Mouse (Mus musculus): ENCODE measurements around the gene Whrn. TPM values are rescaled to one million over a fixed set of nuclear protein-coding genes. Genes with fewer than 3 reads are reported as not detected.
A peak's percentile ranks its signal among the peaks of the same experiment; 100 is the strongest.

The Whrn gene
- polyA plus RNA-seq, 2 experiments: 6.6 to 34.3 TPM

DNA sequence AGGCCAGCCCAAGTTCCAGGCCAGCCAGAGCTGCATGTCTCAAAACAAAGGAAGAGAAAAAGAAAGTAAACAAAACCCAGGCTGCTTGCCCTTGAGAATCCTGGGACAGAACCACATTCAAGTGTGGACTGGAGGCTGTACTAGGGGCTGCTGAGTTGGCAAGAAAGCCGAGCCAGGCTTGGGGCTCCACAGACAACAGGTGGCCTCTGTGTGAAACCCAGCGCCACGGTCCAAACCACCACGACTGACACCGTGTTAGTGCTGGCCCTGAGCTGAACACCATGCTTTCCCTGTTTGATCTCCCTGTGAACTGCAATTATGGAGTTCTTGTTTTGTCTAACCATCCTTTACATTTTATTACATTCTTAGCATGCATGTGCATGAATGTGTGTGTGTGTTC, 64.7 kb downstream of the Whrn start:
- ATAC-seq (ENCODE audit: low FRiP score, low read depth): no peak
- no peak overlapping the region for H3K4me3 ChIP-seq (replicated peaks; ENCODE audit: low read length)
- H3K9me3 ChIP-seq (ENCODE audit: control insufficient read depth, low read length): no peaks in the 10 kb centered on the region
- H3K4me2 ChIP-seq (replicated peaks; ENCODE audit: low read depth, low read length, severe bottlenecking): no peak overlapping the region
- DNase-seq (ENCODE audit: low spot score): no peak
- H3K4me1 ChIP-seq (ENCODE audit: control insufficient read depth, insufficient read depth, low read length): peaks cover 11% of the 10 kb centered on the region
- 62% methylated on average over 5 of the region's 5 CpGs for whole genome bisulfite sequencing
- no peak overlapping the region for H3K9ac ChIP-seq (ENCODE audit: low read depth, low read length, severe bottlenecking)
- 0 out of 2 replicates have a peak, but pooled peaks cover 7% of the 10 kb centered on the region for H3K36me3 ChIP-seq (ENCODE audit: control insufficient read depth, insufficient read depth, low read length)
- no peak for TF ChIP-seq POLR2A (IDR thresholded peaks at IDR 0.05; ENCODE audit: borderline replicate concordance, extremely low read depth, insufficient read depth, insufficient read length)
- H3K27me3 ChIP-seq (ENCODE audit: control insufficient read depth, insufficient read depth, low read length): no peaks in the 10 kb centered on the region
- no peak overlapping the region for H3K27ac ChIP-seq (replicated peaks; ENCODE audit: low read depth, low read length)

DNA sequence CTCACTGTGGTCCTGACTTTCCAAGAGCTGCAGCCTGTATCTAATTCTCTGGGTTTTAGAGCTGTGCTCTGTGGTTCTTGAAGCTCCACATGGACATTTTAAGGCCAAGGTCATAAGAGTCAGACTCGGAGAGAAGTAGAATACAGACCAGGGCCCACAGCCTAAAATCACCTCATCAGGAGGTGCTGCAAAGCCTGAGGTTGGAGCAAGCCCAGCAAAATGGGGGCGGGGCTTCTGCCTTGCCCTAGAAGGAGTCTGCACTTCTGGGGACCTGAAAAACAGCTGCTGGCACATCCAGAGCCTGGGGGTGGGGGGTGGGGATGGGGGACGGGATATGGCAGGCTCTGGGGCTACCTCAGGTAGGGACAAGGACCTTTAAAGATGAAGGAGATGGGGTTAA, 65.4 kb downstream of the Whrn start:
- Histone ChIP-seq H3K4me2 (replicated peaks; ENCODE audit: low read depth, low read length, severe bottlenecking) (no peak overlapping the region), H3K9me3 (ENCODE audit: control insufficient read depth, low read length) (no peaks in the 10 kb centered on the region), H3K36me3 (ENCODE audit: control insufficient read depth, insufficient read depth, low read length) (0 out of 2 replicates have a peak, but pooled peaks cover 8% of the 10 kb centered on the region), H3K27ac (replicated peaks; ENCODE audit: low read depth, low read length) (no peak overlapping the region), H3K4me1 (ENCODE audit: control insufficient read depth, insufficient read depth, low read length) (peaks cover 11% of the 10 kb centered on the region), H3K9ac (ENCODE audit: low read depth, low read length, severe bottlenecking) (no peak overlapping the region), H3K27me3 (ENCODE audit: control insufficient read depth, insufficient read depth, low read length) (no peaks in the 10 kb centered on the region), H3K4me3 (replicated peaks; ENCODE audit: low read length) (no peak overlapping the region)
- DNase-seq (ENCODE audit: low spot score): no peak
- ATAC-seq (ENCODE audit: low FRiP score, low read depth): no peak
- 18% methylated on average over 3 of the region's 3 CpGs for WGBS
- TF ChIP-seq POLR2A (IDR thresholded peaks at IDR 0.05; ENCODE audit: borderline replicate concordance, extremely low read depth, insufficient read depth, insufficient read length): no peak

DNA sequence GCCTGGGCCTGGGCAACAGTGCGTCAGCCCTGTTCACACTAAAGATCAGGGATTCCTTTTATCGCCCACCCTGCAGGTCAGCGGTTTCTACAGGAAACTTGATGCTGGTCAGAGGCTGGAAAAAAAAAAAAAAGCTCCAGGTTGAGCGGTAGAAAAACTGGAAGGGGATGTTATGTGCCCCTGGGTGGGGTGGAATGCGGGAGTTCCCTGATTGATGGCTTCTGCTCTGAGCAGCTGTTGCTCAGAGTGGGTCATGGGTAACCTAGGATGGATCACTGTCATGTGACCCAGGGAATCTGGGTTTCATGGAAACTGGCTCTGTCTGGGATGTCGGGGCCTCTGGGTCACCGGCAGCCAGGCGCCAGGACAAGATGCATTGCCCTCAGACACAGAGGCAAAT, 69.5 kb downstream of the Whrn start:
- Histone ChIP-seq H3K4me1 (ENCODE audit: control insufficient read depth, insufficient read depth, low read length) (peaks cover 11% of the 10 kb centered on the region), H3K36me3 (ENCODE audit: control insufficient read depth, insufficient read depth, low read length) (0 out of 2 replicates have a peak, but pooled peaks cover 4% of the 10 kb centered on the region), H3K4me2 (replicated peaks; ENCODE audit: low read depth, low read length, severe bottlenecking) (no peak overlapping the region), H3K4me3 (replicated peaks; ENCODE audit: low read length) (no peak overlapping the region), H3K9ac (ENCODE audit: low read depth, low read length, severe bottlenecking) (no peak overlapping the region), H3K9me3 (ENCODE audit: control insufficient read depth, low read length) (no peaks in the 10 kb centered on the region), H3K27ac (replicated peaks; ENCODE audit: low read depth, low read length) (no peak overlapping the region), H3K27me3 (ENCODE audit: control insufficient read depth, insufficient read depth, low read length) (no peaks in the 10 kb centered on the region)
- 47% methylated on average over 8 of the region's 8 CpGs for WGBS
- TF ChIP-seq POLR2A (IDR thresholded peaks at IDR 0.05; ENCODE audit: borderline replicate concordance, extremely low read depth, insufficient read depth, insufficient read length): no peak
- peak; percentile 73; the same call in 1 of the 2 replicates for ATAC-seq (ENCODE audit: low FRiP score, low read depth)
- no peak for DNase-seq (ENCODE audit: low spot score)

DNA sequence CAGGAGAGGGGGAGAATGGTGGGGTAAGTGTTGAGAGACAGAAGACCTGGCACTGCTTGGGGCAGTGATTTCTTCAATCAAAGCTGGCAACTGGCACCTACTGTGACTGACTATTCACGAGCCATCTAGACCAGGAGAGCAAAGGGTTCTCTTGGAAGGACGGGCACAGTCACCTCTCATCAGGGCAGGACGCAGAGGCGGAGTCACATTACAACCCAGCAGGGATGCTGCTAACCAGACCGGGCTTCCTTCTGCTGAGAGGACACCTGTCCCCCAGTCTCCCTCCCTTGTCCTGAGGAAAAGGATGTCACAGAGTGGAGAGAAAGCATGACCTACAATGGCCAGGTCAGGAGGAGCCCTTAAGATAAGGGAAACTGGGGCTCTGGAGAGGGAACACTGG, 72.0 kb downstream of the Whrn start:
- DNase-seq (ENCODE audit: low spot score) (no peak), ATAC-seq (ENCODE audit: low FRiP score, low read depth) (no peak)
- TF ChIP-seq POLR2A (IDR thresholded peaks at IDR 0.05; ENCODE audit: borderline replicate concordance, extremely low read depth, insufficient read depth, insufficient read length): no peak
- Histone ChIP-seq H3K4me3 (replicated peaks; ENCODE audit: low read length) (no peak overlapping the region), H3K27ac (replicated peaks; ENCODE audit: low read depth, low read length) (no peak overlapping the region), H3K27me3 (ENCODE audit: control insufficient read depth, insufficient read depth, low read length) (no peaks in the 10 kb centered on the region), H3K36me3 (ENCODE audit: control insufficient read depth, insufficient read depth, low read length) (0 out of 2 replicates have a peak, but pooled peaks cover 4% of the 10 kb centered on the region), H3K9ac (ENCODE audit: low read depth, low read length, severe bottlenecking) (no peak overlapping the region), H3K9me3 (ENCODE audit: control insufficient read depth, low read length) (no peaks in the 10 kb centered on the region), H3K4me2 (replicated peaks; ENCODE audit: low read depth, low read length, severe bottlenecking) (no peak overlapping the region), H3K4me1 (ENCODE audit: control insufficient read depth, insufficient read depth, low read length) (peaks cover 3% of the 10 kb centered on the region; the same call in 1 of the 2 replicates)
- WGBS: 27% methylated on average over 5 of the region's 5 CpGs

DNA sequence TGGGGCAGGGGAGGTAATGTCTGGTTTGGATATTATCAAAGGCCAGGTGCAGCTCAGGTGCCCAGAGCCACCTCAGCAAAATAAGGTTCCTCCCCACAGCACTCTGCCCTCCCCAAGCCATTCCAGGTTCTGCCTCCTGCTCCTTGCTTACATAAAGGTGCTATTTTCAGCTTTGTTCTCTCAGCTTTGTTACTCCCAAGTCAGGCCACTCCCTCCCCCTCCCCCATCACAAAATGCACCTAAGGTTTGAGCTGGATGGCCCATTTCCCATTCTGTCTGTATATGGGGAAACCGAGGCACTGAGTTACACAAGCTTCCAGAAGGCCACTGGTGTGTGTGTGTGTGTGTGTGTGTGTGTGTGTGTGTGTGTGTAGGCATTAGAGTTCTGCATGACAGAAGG, 72.6 kb downstream of the Whrn start:
- 55% methylated on average over 1 of the region's 1 CpGs for WGBS
- H3K9ac ChIP-seq (ENCODE audit: low read depth, low read length, severe bottlenecking): no peak overlapping the region
- no peak overlapping the region for H3K4me3 ChIP-seq (replicated peaks; ENCODE audit: low read length)
- no peak overlapping the region for H3K4me2 ChIP-seq (replicated peaks; ENCODE audit: low read depth, low read length, severe bottlenecking)
- no peaks in the 10 kb centered on the region for H3K9me3 ChIP-seq (ENCODE audit: control insufficient read depth, low read length)
- H3K4me1 ChIP-seq (ENCODE audit: control insufficient read depth, insufficient read depth, low read length): peaks cover 3% of the 10 kb centered on the region; the same call in 1 of the 2 replicates
- TF ChIP-seq POLR2A (IDR thresholded peaks at IDR 0.05; ENCODE audit: borderline replicate concordance, extremely low read depth, insufficient read depth, insufficient read length): no peak
- 0 out of 2 replicates have a peak, but pooled peaks cover 4% of the 10 kb centered on the region for H3K36me3 ChIP-seq (ENCODE audit: control insufficient read depth, insufficient read depth, low read length)
- H3K27me3 ChIP-seq (ENCODE audit: control insufficient read depth, insufficient read depth, low read length): no peaks in the 10 kb centered on the region
- H3K27ac ChIP-seq (replicated peaks; ENCODE audit: low read depth, low read length): no peak overlapping the region
- DNase-seq (ENCODE audit: low spot score): no peak
- no peak for ATAC-seq (ENCODE audit: low FRiP score, low read depth)
